Mouse (Mus musculus) liver, postnatal 0 days (tissue): ENCODE results near the gene Ccdc62.

Experiments used
- CTCF ChIP-seq: sonication (generic); IDR thresholded peaks from 2 replicates; pipeline ENCODE4 v1.5.1; 2016; ENCODE audit warnings: antibody characterized with exemption, low read depth
- EP300 ChIP-seq: IDR thresholded peaks from 2 replicates; pipeline ENCODE4 v1.6.1; 2016; ENCODE audit warnings: antibody characterized with exemption, low read depth, mild to moderate bottlenecking

DNA sequence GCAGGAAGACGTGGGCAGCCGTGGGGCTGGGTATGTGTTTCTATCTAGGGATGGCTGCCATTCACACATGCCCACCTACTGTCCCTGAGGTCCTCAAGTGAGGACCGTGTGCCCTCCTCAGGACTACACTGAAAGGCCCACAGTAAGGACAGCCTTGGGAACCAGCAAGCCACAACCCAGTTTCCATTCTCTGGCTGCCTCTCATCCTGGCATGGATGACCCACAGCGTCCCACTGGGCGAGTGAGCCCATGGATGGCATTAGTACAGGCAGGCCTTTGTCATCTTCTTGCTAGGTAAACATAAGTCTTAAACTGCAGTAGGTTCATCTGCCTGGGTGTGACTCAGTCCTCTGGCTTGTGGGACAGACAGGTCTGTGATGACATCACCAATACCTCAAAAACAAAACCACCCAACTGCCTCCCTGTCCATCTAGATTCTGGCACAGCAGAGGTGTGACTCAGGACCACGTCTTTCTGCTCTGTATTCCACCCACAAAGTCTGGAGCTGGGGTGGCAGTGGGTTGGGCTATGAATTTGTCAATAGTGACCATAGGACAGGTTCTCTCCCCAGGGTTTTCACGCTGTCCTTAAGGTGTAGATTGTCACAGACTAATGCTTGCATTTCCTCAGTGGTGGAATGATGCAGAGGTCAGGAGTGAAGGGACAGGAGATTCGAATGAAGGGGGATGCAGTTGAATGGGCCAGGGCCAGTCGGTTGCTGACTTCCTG, 50.2 kb downstream of the Ccdc62 start:
- TF ChIP-seq CTCF (no peak), EP300 (no peak)
